Mouse (Mus musculus) ES-E14 (cell line): Measurements from ENCODE around the gene Art1.

Source experiments
- CHD2 ChIP-seq: IDR thresholded peaks from 2 replicates; pipeline ENCODE4 v1.6.1; 2014; ENCODE audit warnings: mild to moderate bottlenecking, low read depth, low read length, inconsistent platforms
- MAFK ChIP-seq: IDR thresholded peaks from 2 replicates; pipeline ENCODE4 v1.6.1; 2014; ENCODE audit warnings: mild to moderate bottlenecking, low read depth, low read length, inconsistent platforms; ENCODE audit not compliant: insufficient read depth

DNA sequence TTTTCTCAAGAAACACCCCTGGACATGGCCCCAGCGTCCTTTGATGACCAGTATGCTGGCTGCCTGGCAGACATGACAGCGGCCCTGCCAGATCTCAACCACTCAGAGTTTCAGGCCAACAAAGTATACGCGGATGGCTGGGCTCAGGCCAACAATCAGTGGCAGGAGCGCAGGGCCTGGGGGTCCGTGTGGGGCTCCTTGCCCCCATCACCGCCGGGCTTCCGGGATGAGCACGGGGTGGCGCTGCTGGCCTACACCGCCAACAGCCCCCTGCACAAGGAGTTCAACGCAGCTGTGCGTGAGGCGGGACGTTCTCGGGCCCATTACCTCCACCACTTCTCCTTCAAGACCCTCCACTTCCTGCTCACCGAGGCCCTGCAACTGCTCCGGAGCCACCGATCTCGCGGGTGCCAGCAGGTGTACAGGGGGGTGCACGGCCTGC, 5.2 kb downstream of the Art1 start:
- TF ChIP-seq CHD2 (no peak), MAFK (no peak)
